ENCODE assay signal across 8 mouse cellular contexts in the genomic region with DNA sequence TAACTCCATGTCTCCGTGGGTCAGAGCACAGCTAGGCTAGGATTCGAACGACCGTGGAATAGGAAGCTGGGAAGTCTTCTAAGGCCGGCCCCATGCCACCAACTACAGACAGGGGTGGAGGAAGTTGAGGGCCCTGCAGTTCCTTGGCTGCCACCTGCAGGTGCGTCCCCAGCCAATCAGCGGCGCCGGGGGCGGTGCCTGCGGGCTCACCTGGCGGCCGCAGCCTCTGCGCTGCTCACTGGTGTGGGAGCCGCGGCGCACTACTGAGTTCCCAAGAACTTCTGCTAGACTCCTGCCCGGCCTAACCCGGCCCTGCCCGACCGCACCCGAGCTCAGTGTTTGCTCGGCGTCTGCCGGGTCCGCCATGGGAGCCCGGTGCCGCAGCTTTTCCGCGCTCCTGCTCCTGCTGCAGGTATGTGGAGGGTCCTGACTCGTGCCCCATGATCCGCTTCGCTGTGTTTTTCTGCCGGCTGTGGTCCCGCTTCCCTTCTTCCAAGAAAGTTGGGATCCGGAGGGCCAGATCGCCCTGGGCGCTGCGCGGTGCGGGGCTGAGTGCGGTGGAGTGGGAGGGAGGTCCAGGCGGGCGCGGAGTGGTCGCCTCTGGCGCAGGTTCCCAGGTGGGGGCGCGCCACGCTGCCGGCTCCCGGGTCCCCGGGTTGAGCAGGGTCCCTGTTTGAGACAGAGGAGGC. TPM values are rescaled to one million over a fixed set of nuclear protein-coding genes. Genes with fewer than 3 reads are reported as not detected.
A peak's percentile ranks its signal among the peaks of the same experiment; 100 is the strongest.
DNase-seq lines count a peak whose midpoint lies in the region; ATAC-seq and TF ChIP-seq lines count a peak whose summit lies in the region.

A gene (plus strand): TSS at position 221 of the 689 bp plus-strand sequence.

- no peak for TF ChIP-seq CTCF in ES-Bruce4 (IDR thresholded peaks at IDR 0.05; ENCODE audit: low read depth, low read length)

- no peak; the same call in 1 of the 2 replicates for ATAC-seq in hindbrain, embryonic 11.5 days (ENCODE audit: low FRiP score)
- no peak for ATAC-seq in megakaryocyte-erythroid progenitor cell, adult 5-6 weeks (replicated peaks; ENCODE audit: low FRiP score, low TSS enrichment, poor library complexity, severe bottlenecking)

- DNase-seq in B cell, adult 2 months, result peak; percentile 15 to 20
- DNase-seq in embryonic facial prominence, embryonic 10.5 days (ENCODE audit: low spot score), result peak; percentile 80
- DNase-seq in hindbrain, embryonic 11.5 days (ENCODE audit: low spot score), result peak; percentile 55
- DNase-seq in left cerebral cortex, postnatal 36 days (ENCODE audit: low spot score in 2 of 2), result peak; percentile 9 to 23
- DNase-seq in right cerebral cortex, postnatal 25 days, result peak; percentile 35

- under 1% methylated on average over 53 of the region's 53 CpGs for WGBS in embryonic facial prominence, embryonic 10.5 days
- 0% methylated on average over 53 of the region's 53 CpGs for WGBS in hindbrain, embryonic 11.5 days

- H3K36me3 ChIP-seq in ES-Bruce4 (ENCODE audit: control insufficient read depth, insufficient read depth, low read length, poor library complexity, severe bottlenecking), result peaks cover 8% of the 10 kb centered on the region
- no peaks in the 10 kb centered on the region for H3K36me3 ChIP-seq in embryonic facial prominence, embryonic 10.5 days (replicated peaks)
- no peaks in the 10 kb centered on the region for H3K36me3 ChIP-seq in hindbrain, embryonic 11.5 days (ENCODE audit: control insufficient read depth, insufficient read depth, low read length)
- H3K36me3 ChIP-seq in megakaryocyte, embryonic 14.5 days (replicated peaks; ENCODE audit: low read length), result no peaks in the 10 kb centered on the region

- H3K27ac ChIP-seq in ES-Bruce4 (ENCODE audit: insufficient read depth, low read length), result peak within 1 kb of the TSS; percentile 92
- H3K27ac ChIP-seq in embryonic facial prominence, embryonic 10.5 days (replicated peaks), result peak within 1 kb of the TSS; percentile 75
- no peak within 1 kb of the TSS for H3K27ac ChIP-seq in hindbrain, embryonic 11.5 days (ENCODE audit: low read depth, low read length)

- peak within 1 kb of the TSS; percentile 87 for H3K4me2 ChIP-seq in hindbrain, embryonic 11.5 days (replicated peaks; ENCODE audit: low read depth, low read length)

- no peaks in the 10 kb centered on the region for H3K9me3 ChIP-seq in ES-Bruce4 (replicated peaks; ENCODE audit: control insufficient read depth, insufficient read depth, low read length, poor library complexity, severe bottlenecking)
- H3K9me3 ChIP-seq in embryonic facial prominence, embryonic 10.5 days, result no peaks in the 10 kb centered on the region
- H3K9me3 ChIP-seq in hindbrain, embryonic 11.5 days (ENCODE audit: control insufficient read depth, low read length), result no peaks in the 10 kb centered on the region
- peaks cover 9% of the 10 kb centered on the region; the same call in 1 of the 2 replicates for H3K9me3 ChIP-seq in megakaryocyte, embryonic 14.5 days

- TF ChIP-seq EP300 in ES-Bruce4 (IDR thresholded peaks at IDR 0.05; ENCODE audit: insufficient read depth, low read depth, low read length), result 0 out of 2 replicates have a peak, but pooled peaks have one; percentile 3

- H3K4me1 ChIP-seq in ES-Bruce4 (ENCODE audit: control insufficient read depth, insufficient read depth, low read length), result peaks cover 7% of the 10 kb centered on the region
- peaks cover 21% of the 10 kb centered on the region for H3K4me1 ChIP-seq in embryonic facial prominence, embryonic 10.5 days
- H3K4me1 ChIP-seq in hindbrain, embryonic 11.5 days (replicated peaks; ENCODE audit: control insufficient read depth, insufficient read depth, low read length), result no peaks in the 10 kb centered on the region
- peaks cover 9% of the 10 kb centered on the region for H3K4me1 ChIP-seq in megakaryocyte, embryonic 14.5 days

- TF ChIP-seq POLR2A in ES-Bruce4 (IDR thresholded peaks at IDR 0.05; ENCODE audit: insufficient read depth, low read length), result peak; percentile 78

- H3K9ac ChIP-seq in ES-Bruce4 (ENCODE audit: low read depth, poor library complexity, severe bottlenecking), result peak within 1 kb of the TSS; percentile 95
- H3K9ac ChIP-seq in hindbrain, embryonic 11.5 days (ENCODE audit: low read depth, low read length), result peak within 1 kb of the TSS; percentile 37; the same call in 1 of the 2 replicates

- intact Hi-C loops in left cerebral cortex, postnatal 36 days (cut with DNase I), result no loop called here

- H3K27me3 ChIP-seq in ES-Bruce4 (ENCODE audit: control insufficient read depth, insufficient read depth, low read length, poor library complexity, severe bottlenecking), result no peaks in the 10 kb centered on the region
- peaks cover 81% of the 10 kb centered on the region for H3K27me3 ChIP-seq in embryonic facial prominence, embryonic 10.5 days (replicated peaks; ENCODE audit: low read depth, poor library complexity, severe bottlenecking)
- peaks cover 45% of the 10 kb centered on the region for H3K27me3 ChIP-seq in hindbrain, embryonic 11.5 days (ENCODE audit: control insufficient read depth, insufficient read depth, low read length)
- peaks cover 71% of the 10 kb centered on the region for H3K27me3 ChIP-seq in megakaryocyte, embryonic 14.5 days (replicated peaks)

- H3K4me3 ChIP-seq in ES-Bruce4 (ENCODE audit: low read depth, low read length), result peak within 1 kb of the TSS; percentile 91
- H3K4me3 ChIP-seq in embryonic facial prominence, embryonic 10.5 days, result peak within 1 kb of the TSS; percentile 64
- H3K4me3 ChIP-seq in hindbrain, embryonic 11.5 days (ENCODE audit: low read depth, low read length), result peak within 1 kb of the TSS; percentile 46
- H3K4me3 ChIP-seq in megakaryocyte, embryonic 14.5 days (replicated peaks), result peak within 1 kb of the TSS; percentile 50

RNA-seq across cellular contexts. Expression of the gene that starts here (rescaled TPM):
- 347 and 358 TPM in 2 replicates for polyA plus RNA-seq in ES-Bruce4 (2011; ENCODE audit: insufficient read depth, insufficient read length, low read depth, missing spikeins)
- 22.1 and 24.4 TPM in 2 replicates for polyA plus RNA-seq in embryonic facial prominence, embryonic 10.5 days (2016; fragmentation: Nextera tagmentation; extraction: Ambion mirVana)
- 6.0 and 6.7 TPM in 2 replicates for polyA plus RNA-seq in hindbrain, embryonic 11.5 days (2014; fragmentation: Nextera tagmentation; extraction: Ambion mirVana)
- total RNA-seq in left cerebral cortex, postnatal 36 days (2021), result 1 to 10 TPM; 1.4 to 1.9 TPM
- not detected in 2 replicates for polyA plus RNA-seq in megakaryocyte, embryonic 14.5 days (2012; ENCODE audit: insufficient read depth, low replicate concordance)
- not detected in 2 replicates for total RNA-seq in megakaryocyte-erythroid progenitor cell, adult 5-6 weeks (2014; fragmentation: Nextera tagmentation)
- total RNA-seq in megakaryocyte-erythroid progenitor cell, adult 5-6 weeks (2017), result 0.61 TPM in 1 of 2 replicates, not detected in the other

Comparison
In these comparisons a context has a peak if more than half of its experiments do, and no peak if none do; other contexts are left out.
1. RNA of the gene that starts here (polyA plus RNA-seq): 347 to 358 TPM in ES-Bruce4; 22.1 to 24.4 TPM in embryonic facial prominence, embryonic 10.5 days, 6.0 to 6.7 TPM in hindbrain, embryonic 11.5 days and not detected in megakaryocyte, embryonic 14.5 days; every median in the first group is over 10 times any median in the second.
2. DNase-seq: peak in every context shown above with its lines; median percentile 80 in embryonic facial prominence, embryonic 10.5 days; 55 in hindbrain, embryonic 11.5 days; 35 in right cerebral cortex, postnatal 25 days; 18 in B cell, adult 2 months; 16 in left cerebral cortex, postnatal 36 days.
3. Peak in every context shown above with its lines, with median percentiles within 50 percentile points of each other: H3K4me3 ChIP-seq.